Mouse (Mus musculus) T-helper 17 cell (primary cell): ENCODE data around the gene 1110008L16Rik.
"Not testable (repeated sequence)": the region's sequence is repeated elsewhere in the genome, so short reads cannot be mapped to it uniquely, and the experiment has no call there.

Experiments used
- in situ Hi-C, 2 experiments: fragments of 300-600 bp; cut with MboI, MseI; formaldehyde crosslinking; loops; 1 replicate in 1 of 2; 2 replicates in 1 of 2; pipeline ENCODE4 v1.15.1; 2025; ENCODE audit warnings: high pct_unique_total_duplicates in 2 of 2

1110008L16Rik gene

DNA sequence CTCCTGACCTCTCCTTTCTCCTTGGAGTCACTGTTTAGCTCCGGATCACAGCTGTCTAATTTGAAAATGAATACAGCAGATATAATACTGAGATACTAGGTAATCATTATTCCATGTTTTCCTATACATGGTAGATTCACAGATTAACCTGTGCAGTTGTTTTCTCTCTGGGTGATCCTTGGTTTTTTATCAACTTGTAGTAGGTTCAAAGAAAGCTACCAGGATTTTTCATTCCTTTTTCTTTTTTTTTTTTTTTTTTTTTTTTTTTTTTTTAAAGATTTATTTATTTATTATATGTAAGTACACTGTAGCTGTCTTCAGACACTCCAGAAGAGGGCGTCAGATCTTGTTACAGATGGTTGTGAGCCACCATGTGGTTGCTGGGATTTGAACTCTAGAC, 39.1 kb downstream of the 1110008L16Rik start:
- in situ Hi-C loops = not testable (repeated sequence)

- in situ Hi-C loops = not testable (repeated sequence)
Observed at GRCm38 (mm10) chr12:55343045-55343444, 43.7 kb downstream of the 1110008L16Rik start.

DNA sequence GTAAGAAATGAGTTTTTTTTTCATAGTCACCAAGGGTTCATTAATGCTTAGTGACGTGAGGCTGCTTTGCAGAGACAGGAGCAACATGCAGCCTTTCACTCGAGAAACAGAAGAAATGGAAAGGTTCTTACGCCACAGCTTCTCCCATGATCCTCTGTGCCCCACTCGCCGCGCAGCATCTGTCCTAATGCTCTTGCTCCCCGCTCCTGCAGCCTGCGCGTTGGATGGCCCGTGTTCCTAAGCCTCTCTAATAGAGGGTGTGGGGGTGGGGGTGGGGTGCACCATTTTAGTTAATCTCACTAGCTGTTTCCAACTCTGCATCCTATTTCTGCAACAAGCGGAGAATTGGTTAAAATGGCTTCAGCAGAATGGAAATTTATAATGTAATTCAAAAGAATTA, 44.6 kb downstream of the 1110008L16Rik start:
- in situ Hi-C loops = no loop called here

GRCm38 (mm10) chr12:55344583-55344982, 45.2 kb downstream of the 1110008L16Rik start:
- in situ Hi-C loops = no loop called here

DNA sequence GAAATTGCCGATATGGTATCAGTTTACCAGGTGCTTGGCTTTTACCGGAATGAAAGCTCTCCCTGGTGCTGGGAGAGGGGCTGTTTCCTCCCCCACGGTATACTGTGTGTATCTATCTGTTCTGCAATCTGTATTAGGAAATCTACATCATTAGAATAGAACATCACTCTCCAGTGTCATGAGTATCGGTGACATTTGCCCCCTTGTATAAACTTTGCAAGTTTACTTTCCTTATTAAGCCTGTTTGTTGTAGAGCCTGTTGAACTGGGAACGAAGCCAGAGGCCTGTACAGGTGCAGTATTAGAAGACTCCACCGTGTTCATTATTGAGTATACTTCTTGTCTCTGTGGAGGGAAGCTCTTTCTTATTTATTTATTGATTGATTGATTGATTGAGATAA, 54.0 kb downstream of the 1110008L16Rik start:
- in situ Hi-C loops = loop anchor here in 1 of 2 experiments (25.0 kb wide), 1 partner anchor 359 kb away; no protein-coding TSS in a partner anchor

- in situ Hi-C loops = loop anchor here in 1 of 2 experiments (25.0 kb wide), 1 partner anchor 357 kb away; no protein-coding TSS in a partner anchor
Observed at GRCm38 (mm10) chr12:55354904-55355303, 55.5 kb downstream of the 1110008L16Rik start.

- in situ Hi-C loops = loop anchor here in 1 of 2 experiments (25.0 kb wide), 1 partner anchor 355 kb away; no protein-coding TSS in a partner anchor
Observed at GRCm38 (mm10) chr12:55357303-55357702, 57.9 kb downstream of the 1110008L16Rik start.

GRCm38 (mm10) chr12:55360929-55361328, 61.6 kb downstream of the 1110008L16Rik start:
- in situ Hi-C loops = loop anchor here in 1 of 2 experiments (25.0 kb wide), 1 partner anchor 351 kb away; no protein-coding TSS in a partner anchor

DNA sequence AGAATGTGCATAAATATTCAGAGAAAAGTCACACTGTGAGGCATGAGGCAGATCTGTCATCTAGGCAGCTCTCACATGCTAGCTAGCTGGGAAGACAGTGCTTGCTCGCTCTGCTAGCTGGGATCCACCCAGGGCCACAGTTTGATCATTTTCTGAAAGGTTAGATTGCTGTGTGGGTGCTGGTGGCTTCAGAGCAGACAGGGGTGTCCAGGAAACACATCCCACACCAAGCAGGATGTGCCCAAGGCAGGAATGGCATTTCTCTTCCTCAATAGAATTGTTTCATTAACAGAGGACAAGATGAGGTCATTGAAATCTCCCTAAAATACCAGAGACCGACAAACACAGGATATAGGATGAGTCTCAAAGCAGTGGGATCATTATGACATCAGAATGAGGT, 65.7 kb downstream of the 1110008L16Rik start:
- in situ Hi-C loops = loop anchor here in 1 of 2 experiments (25.0 kb wide), 1 partner anchor 347 kb away; no protein-coding TSS in a partner anchor

DNA sequence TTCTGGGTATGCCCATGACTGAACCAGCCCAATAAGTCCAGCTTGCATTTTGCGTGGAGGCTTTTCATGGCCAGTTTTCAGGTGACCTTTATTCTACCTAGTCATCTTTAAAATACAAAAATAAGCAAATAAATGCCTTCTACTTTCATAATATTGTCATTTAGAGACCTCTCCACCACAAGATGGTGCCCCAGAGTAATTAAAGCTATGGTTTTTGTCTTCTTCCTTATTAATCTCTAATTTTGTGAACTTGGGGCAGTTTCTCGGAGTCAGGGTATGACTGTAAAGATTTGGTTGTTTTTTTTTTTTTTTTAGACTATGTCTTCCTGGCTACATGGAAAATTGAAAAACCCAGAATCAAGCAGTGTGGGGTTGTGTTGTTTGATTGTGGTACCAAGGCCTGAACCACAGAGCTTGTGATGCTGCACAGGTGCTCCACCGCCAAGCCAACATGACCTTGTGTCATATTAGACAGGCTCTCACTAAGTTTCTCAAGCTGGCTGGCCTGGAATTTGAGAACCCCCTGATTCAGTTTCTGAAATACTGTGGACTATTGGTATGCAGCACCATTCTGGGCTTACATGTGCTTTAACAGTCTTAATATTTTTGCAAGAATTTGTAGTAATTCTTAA, 73.2 kb downstream of the 1110008L16Rik start:
- in situ Hi-C loops = loop anchor here in 1 of 2 experiments (25.0 kb wide), 1 partner anchor 340 kb away; no protein-coding TSS in a partner anchor

- in situ Hi-C loops = no loop called here
Observed at GRCm38 (mm10) chr12:55376956-55377609, 77.7 kb downstream of the 1110008L16Rik start.

DNA sequence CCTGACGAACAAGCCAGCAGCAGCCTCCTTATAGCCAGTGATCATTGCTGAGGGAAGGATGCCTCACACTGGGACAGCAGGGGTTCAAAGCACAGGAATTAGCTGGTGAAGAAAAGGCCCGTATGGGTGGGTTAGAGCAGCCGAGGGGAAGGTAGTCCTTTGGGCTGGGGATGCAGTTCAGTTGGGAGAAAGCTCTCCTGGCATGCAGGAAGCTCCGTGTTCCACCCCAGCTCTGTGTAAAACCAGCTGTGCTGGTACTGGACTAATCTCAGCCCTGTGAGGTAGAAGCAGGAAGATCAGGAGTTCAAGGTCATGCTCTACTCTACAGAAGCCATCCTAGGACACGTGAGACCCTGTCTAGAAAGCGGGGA, 78.2 kb downstream of the 1110008L16Rik start:
- in situ Hi-C loops = no loop called here

DNA sequence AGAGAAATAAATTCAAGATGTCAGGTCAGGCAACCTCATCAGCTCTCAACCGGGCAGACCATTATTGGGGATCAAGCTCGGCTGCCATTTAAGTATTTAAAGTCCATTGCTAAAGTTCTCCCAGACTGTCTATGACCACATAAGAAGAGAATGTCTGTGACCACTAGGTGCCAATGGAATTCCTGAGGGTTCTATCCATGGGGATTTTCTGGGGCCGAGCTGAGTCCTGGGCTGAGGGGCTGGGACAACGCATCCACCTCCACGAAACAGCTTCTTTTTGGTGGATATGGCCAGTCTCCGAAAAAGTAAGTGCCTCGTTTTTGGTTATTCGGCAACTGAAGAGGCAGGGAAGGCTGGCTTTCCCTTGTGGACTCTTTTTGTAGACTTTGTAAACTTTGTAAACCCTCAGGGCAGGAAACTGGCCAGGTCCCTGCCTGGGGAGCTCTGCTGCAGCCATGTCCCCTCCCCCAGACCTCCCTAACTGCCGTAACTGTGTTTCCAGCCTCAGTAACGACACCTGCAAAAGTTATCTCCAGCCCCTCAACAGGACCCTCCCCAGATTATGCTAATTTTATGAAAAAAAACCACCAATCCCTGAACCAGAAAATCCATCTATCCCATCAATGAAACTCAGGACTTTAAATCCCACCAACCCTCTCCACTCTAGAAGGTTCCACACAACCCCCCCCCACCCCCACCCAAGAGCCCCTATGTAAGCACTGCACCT, 84.8 kb downstream of the 1110008L16Rik start, which contains the start of gene Psma6:
Gene Psma6, plus strand, starts transcription at position 200 of the 727 bp plus-strand sequence.
- in situ Hi-C loops = no loop called here

GRCm38 (mm10) chr12:55384826-55385225, 85.4 kb downstream of the 1110008L16Rik start:
- in situ Hi-C loops = loop anchor here in 1 of 2 experiments (5.0 kb wide), 1 partner anchor 68 kb away; no protein-coding TSS in a partner anchor

GRCm38 (mm10) chr12:55385931-55386330, 86.6 kb downstream of the 1110008L16Rik start:
- in situ Hi-C loops = loop anchor here in 1 of 2 experiments (5.0 kb wide), 1 partner anchor 69 kb away; no protein-coding TSS in a partner anchor

- in situ Hi-C loops = loop anchor here in 1 of 2 experiments (5.0 kb wide), 1 partner anchor 69 kb away; no protein-coding TSS in a partner anchor
Observed at GRCm38 (mm10) chr12:55386456-55386855, 87.1 kb downstream of the 1110008L16Rik start.

GRCm38 (mm10) chr12:55387083-55387787, 87.9 kb downstream of the 1110008L16Rik start:
- in situ Hi-C loops = loop anchor here in 1 of 2 experiments (5.0 kb wide), 1 partner anchor 70 kb away; no protein-coding TSS in a partner anchor

DNA sequence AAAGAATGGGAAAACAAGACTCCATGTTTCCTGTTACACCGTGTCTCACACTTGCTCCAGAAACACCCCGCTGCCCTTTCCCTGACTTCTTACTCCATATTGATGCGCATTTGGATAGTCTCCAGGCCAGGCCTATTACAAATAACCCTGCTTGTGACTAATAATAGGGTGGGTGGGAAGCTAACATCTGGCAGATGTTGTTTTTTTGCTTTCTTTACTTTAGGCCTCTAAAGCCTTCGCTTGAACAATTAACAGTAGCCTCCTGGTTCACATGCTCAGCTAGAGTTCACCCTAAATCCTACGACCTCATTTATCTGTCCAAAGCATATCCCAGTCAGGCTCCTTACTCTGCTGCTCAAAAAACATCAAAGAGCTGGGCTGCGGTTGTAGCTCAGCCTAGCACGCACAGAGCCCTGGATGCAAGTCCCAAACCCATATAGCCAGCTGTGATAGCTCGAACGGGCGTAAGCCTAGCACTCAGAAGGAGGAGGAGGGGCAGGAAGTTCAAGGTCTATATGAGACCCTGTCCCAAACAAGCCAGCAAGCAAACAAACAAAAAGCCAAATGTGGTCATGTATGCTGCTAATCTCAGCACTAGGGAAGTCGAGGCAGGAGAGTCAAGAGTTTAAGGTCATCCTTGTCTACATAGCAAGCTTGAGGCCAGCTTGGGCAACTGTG, 88.5 kb downstream of the 1110008L16Rik start:
- in situ Hi-C loops = loop anchor here in 1 of 2 experiments (5.0 kb wide), 1 partner anchor 71 kb away; no protein-coding TSS in a partner anchor

DNA sequence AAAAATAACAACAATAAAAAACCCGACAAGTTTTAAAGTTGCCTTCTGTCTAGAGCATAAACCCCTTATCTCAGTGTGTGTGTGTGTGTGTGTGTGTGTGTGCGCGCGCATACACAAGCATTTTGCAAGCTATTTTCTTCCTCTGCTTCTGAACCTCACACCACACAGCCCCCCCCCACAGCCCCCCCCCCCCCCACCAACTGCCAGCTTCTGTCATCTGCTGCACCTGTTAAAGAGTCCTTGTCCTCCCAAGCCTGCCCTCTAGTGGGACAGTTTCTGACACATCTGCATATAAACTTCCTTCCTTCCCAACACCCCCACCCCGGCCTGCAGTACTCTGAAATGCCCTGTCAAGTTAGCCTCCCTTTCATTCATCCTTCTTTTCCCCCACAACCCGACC, 89.1 kb downstream of the 1110008L16Rik start:
- in situ Hi-C loops = loop anchor here in 1 of 2 experiments (5.0 kb wide), 1 partner anchor 71 kb away; no protein-coding TSS in a partner anchor
